Mouse (Mus musculus) myocyte (in vitro differentiated cells): ENCODE data around the gene Pole. TPM values are rescaled to one million over a fixed set of nuclear protein-coding genes. Genes with fewer than 3 reads are reported as not detected.

ENCODE experiments used
- H3K27me3 ChIP-seq: one replicate; pipeline ENCODE4 v1.6.1; 2011; ENCODE audit not compliant: control insufficient read depth, insufficient read depth, insufficient read length
- H3K36me3 ChIP-seq: one replicate; pipeline ENCODE4 v1.6.1; 2011; ENCODE audit not compliant: control insufficient read depth, insufficient read depth
- H3K4me2 ChIP-seq: one replicate; pipeline ENCODE4 v1.6.1; 2011; ENCODE audit warnings: low read depth, control low read depth
- H3K4me3 ChIP-seq: one replicate; pipeline ENCODE4 v1.5.1; 2011; ENCODE audit warnings: mild to moderate bottlenecking, control low read depth, moderate library complexity
- H3K79me2 ChIP-seq: one replicate; pipeline ENCODE4 v1.6.1; 2011; ENCODE audit not compliant: control insufficient read depth, insufficient read depth
- H3ac ChIP-seq: one replicate; pipeline ENCODE4 v1.6.1; 2011; ENCODE audit not compliant: control insufficient read depth, insufficient read length
- CEBPB ChIP-seq: IDR thresholded peaks from 2 replicates; pipeline ENCODE4 v1.6.1; 2011; ENCODE audit warnings: mild to moderate bottlenecking, moderate library complexity; ENCODE audit not compliant: poor library complexity, insufficient read depth, severe bottlenecking
- E2F4 ChIP-seq: IDR thresholded peaks from one replicate; pipeline ENCODE4 v1.6.1; 2011; ENCODE audit warnings: mild to moderate bottlenecking, control low read depth, moderate library complexity; ENCODE audit not compliant: insufficient read depth
- MAX ChIP-seq: IDR thresholded peaks from one replicate; pipeline ENCODE4 v1.6.1; 2011; ENCODE audit warnings: low read depth, mild to moderate bottlenecking, control low read depth
- MYOD1 ChIP-seq, 3 experiments: IDR thresholded peaks; one replicate each; pipeline ENCODE4 v1.6.1; 2011; ENCODE audit warnings: control low read depth in 2 of 3, low read depth in 2 of 3, mild to moderate bottlenecking in 2 of 3, moderate library complexity in 1 of 3; ENCODE audit not compliant: insufficient read length in 2 of 3, control insufficient read depth in 1 of 3
- MYOG ChIP-seq, 3 experiments: IDR thresholded peaks; one replicate each; pipeline ENCODE4 v1.6.1; 2011; ENCODE audit warnings: control low read depth in 2 of 3, low read depth in 2 of 3, mild to moderate bottlenecking in 2 of 3; ENCODE audit not compliant: insufficient read length in 2 of 3, control insufficient read depth in 1 of 3, insufficient read depth in 1 of 3
- POLR2A ChIP-seq: IDR thresholded peaks from one replicate; pipeline ENCODE4 v1.6.1; 2011; ENCODE audit warnings: low read depth, mild to moderate bottlenecking, control low read depth, moderate library complexity; ENCODE audit not compliant: insufficient read length
- POLR2AphosphoS2 ChIP-seq: IDR thresholded peaks from one replicate; pipeline ENCODE4 v1.6.1; 2011; ENCODE audit warnings: low read depth, control low read depth; ENCODE audit not compliant: insufficient read length
- REST ChIP-seq: IDR thresholded peaks from one replicate; pipeline ENCODE4 v1.6.1; 2011; ENCODE audit warnings: mild to moderate bottlenecking, control low read depth, moderate library complexity; ENCODE audit not compliant: insufficient read depth, insufficient read length
- SRF ChIP-seq: IDR thresholded peaks from one replicate; pipeline ENCODE4 v1.6.1; 2011; ENCODE audit warnings: low read depth; ENCODE audit not compliant: control insufficient read depth, insufficient read length
- TCF12 ChIP-seq: IDR thresholded peaks from one replicate; pipeline ENCODE4 v1.6.1; 2011; ENCODE audit warnings: mild to moderate bottlenecking, control low read depth; ENCODE audit not compliant: poor library complexity, insufficient read depth, severe bottlenecking
- TCF3 ChIP-seq: IDR thresholded peaks from one replicate; pipeline ENCODE4 v1.6.1; 2011; ENCODE audit warnings: low read depth, control low read depth; ENCODE audit not compliant: insufficient read length
- USF1 ChIP-seq: IDR thresholded peaks from one replicate; pipeline ENCODE4 v1.6.1; 2011; ENCODE audit warnings: low read depth, mild to moderate bottlenecking, control low read depth, moderate library complexity
- polyA plus RNA-seq: library from polyadenylated mRNA; unstranded; fragments of >200 nt; fragmentation: generic; extraction: Trizol; gene quantifications from one replicate; pipeline ENCODE4 v1.2.1, GENCODE M21; 2012; ENCODE audit warnings: missing spikeins

The Pole gene
- polyA plus RNA-seq, 1 experiment: 5.4 TPM

DNA sequence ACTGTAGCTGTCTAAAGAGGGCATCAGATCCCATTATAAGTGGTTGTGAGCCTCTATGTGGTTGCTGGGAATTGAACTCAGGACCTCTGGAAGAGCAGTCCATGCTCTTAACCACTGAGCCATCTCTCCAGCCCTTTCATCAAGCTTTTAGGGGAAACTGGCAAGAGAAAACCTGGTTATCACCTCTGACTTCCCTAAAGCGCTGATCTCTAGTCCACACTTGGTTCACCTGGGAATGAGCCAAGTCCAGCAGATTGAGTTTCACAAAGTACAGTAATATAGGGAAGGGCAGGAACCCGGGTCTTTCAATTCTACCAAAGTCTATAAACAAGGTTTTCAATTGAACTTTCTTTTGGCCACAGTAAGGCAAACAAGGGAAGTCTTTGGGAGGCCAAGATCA lies 4.1 kb upstream of the Pole start:
- Histone ChIP-seq H3K36me3 (no peaks in the 10 kb centered on the region), H3ac (no peak overlapping the region), H3K4me2 (no peak overlapping the region), H3K79me2 (no peaks in the 10 kb centered on the region), H3K4me3 (no peak overlapping the region), H3K27me3 (no peaks in the 10 kb centered on the region)
- no peak for TF ChIP-seq E2F4
- no peak for TF ChIP-seq TCF12
- TF ChIP-seq CEBPB: no peak
- TF ChIP-seq POLR2AphosphoS2: no peak
- no peak for TF ChIP-seq MYOG (IDR thresholded peaks at IDR 0.05; ENCODE audit: control insufficient read depth in 1 of 3, insufficient read depth in 1 of 3, insufficient read length in 2 of 3, low read depth in 2 of 3)
- TF ChIP-seq POLR2A: no peak
- TF ChIP-seq MAX: no peak
- TF ChIP-seq SRF: no peak
- TF ChIP-seq TCF3: no peak
- TF ChIP-seq USF1: no peak
- no peak for TF ChIP-seq MYOD1 (IDR thresholded peaks at IDR 0.05; ENCODE audit: control insufficient read depth in 1 of 3, insufficient read length in 2 of 3, low read depth in 2 of 3)
- TF ChIP-seq REST: no peak

DNA sequence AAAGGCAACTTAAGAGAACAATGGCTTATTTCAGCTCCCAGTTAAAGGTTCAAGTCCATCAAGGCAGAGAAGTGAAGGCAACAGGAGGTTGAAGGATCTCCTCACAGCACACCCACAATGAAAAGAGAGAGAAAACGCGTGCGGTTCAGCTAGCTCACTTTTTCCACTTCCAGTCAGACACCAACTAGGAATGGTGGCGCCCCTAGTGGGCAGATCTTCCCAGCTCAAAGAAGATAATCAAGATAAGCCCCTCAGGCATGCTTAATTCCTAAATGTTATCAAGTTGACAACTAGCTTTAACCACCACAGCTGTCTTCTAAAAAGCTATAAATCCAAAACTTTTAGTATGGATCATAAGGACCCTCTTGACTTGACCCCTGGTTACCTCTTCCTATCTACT lies 1.6 kb upstream of the Pole start:
- no peak for TF ChIP-seq MYOG (IDR thresholded peaks at IDR 0.05; ENCODE audit: control insufficient read depth in 1 of 3, insufficient read depth in 1 of 3, insufficient read length in 2 of 3, low read depth in 2 of 3)
- TF ChIP-seq MAX: no peak
- TF ChIP-seq TCF3: no peak
- TF ChIP-seq E2F4: no peak
- TF ChIP-seq USF1: no peak
- TF ChIP-seq TCF12: no peak
- no peak for TF ChIP-seq POLR2A
- TF ChIP-seq SRF: no peak
- no peak for TF ChIP-seq MYOD1 (IDR thresholded peaks at IDR 0.05; ENCODE audit: control insufficient read depth in 1 of 3, insufficient read length in 2 of 3, low read depth in 2 of 3)
- no peak for TF ChIP-seq POLR2AphosphoS2
- TF ChIP-seq CEBPB: no peak
- TF ChIP-seq REST: no peak
- Histone ChIP-seq H3K4me3 (peak overlapping the region; percentile 32), H3ac (no peak overlapping the region), H3K79me2 (no peaks in the 10 kb centered on the region), H3K36me3 (no peaks in the 10 kb centered on the region), H3K4me2 (peak overlapping the region; percentile 100), H3K27me3 (no peaks in the 10 kb centered on the region)

DNA sequence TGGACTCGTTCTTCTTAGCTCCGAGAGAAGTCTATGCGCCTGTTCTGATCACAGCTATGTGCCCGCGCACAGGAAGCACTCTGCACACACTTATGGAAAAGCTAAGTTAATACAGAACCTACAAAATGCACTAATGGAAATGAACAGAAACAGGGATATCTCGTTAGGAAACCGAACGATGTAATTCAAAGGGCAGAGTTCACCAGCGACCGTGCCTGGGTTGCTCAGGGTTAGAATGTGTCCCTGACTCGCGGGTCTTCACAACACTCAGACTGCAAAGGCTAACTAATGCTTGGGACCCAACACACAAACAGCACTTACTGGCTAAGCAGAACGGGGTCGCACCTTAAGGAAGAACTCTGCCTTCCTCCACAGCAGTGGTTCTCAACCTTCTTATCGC lies 950 bp upstream of the Pole start:
- Histone ChIP-seq H3K79me2 (no peaks in the 10 kb centered on the region), H3K4me3 (peak overlapping the region; percentile 32), H3K4me2 (peak overlapping the region; percentile 100), H3K36me3 (no peaks in the 10 kb centered on the region), H3ac (peak overlapping the region; percentile 29), H3K27me3 (no peaks in the 10 kb centered on the region)
- TF ChIP-seq POLR2A (no peak), MYOD1 (IDR thresholded peaks at IDR 0.05; ENCODE audit: control insufficient read depth in 1 of 3, insufficient read length in 2 of 3, low read depth in 2 of 3) (no peak), TCF12 (no peak), MYOG (IDR thresholded peaks at IDR 0.05; ENCODE audit: control insufficient read depth in 1 of 3, insufficient read depth in 1 of 3, insufficient read length in 2 of 3, low read depth in 2 of 3) (no peak), TCF3 (no peak), E2F4 (no peak), SRF (no peak), POLR2AphosphoS2 (no peak), REST (no peak)

DNA sequence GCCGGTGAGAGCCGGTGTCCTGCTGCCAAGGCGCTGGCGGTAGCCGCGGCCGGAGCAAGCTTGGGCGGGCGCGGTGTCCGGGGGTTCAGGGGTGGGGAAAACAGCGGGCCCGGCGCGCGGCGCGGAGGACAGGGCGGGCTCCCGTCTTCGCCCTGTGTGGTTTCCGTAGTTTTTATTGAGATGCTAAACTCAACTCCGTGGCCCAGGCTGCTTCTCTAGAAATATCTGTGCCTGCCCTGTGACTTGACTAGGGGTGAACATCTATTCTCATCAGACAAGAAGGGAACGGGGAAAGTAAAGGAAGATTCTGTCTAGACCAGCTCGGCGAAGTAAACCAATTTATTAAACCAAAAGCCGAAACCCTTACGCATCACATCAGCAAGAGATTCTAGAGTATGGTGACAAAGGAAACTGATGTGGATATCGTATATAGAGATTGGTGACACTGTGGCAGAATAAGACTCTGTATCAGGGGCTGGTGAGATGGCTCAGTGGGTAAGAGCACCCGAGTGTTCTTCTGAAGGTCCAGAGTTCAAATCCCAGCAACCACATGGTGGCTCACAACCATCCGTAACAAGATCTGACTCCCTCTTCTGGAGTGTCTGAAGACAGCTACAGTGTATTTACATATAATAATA lies 459 bp downstream of the Pole start:
- Histone ChIP-seq H3ac (peak overlapping the region; percentile 29), H3K27me3 (no peaks in the 10 kb centered on the region), H3K36me3 (no peaks in the 10 kb centered on the region), H3K79me2 (no peaks in the 10 kb centered on the region), H3K4me3 (peak overlapping the region; percentile 32), H3K4me2 (peak overlapping the region; percentile 70)
- TF ChIP-seq CEBPB (no peak), POLR2A (no peak), POLR2AphosphoS2 (no peak), TCF3 (no peak), MYOG (IDR thresholded peaks at IDR 0.05; ENCODE audit: control insufficient read depth in 1 of 3, insufficient read depth in 1 of 3, insufficient read length in 2 of 3, low read depth in 2 of 3) (no peak), TCF12 (no peak), MAX (no peak), USF1 (no peak), REST (no peak), E2F4 (no peak), SRF (no peak), MYOD1 (IDR thresholded peaks at IDR 0.05; ENCODE audit: control insufficient read depth in 1 of 3, insufficient read length in 2 of 3, low read depth in 2 of 3) (no peak)

DNA sequence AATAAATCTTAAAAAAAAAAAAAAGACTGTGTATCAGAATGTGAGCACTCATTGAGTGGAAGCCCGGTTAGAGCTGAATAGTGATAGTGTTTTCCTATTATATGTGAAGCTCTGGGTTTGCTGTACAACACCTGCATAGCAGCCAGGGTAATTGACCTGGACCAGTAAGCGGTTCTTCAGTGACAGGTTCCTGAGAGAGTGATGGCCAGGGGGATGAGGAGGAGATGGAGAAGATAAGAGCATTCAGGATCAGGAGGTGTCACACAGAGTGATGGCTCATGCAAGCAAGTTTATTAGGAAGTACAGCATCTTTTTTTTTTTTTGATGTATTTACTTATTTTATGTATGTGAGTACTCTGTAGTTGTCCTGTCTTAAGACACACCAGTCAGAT lies 974 bp downstream of the Pole start:
- H3K79me2 ChIP-seq: no peaks in the 10 kb centered on the region
- no peaks in the 10 kb centered on the region for H3K36me3 ChIP-seq
- H3ac ChIP-seq: no peak overlapping the region
- peak overlapping the region; percentile 21 for H3K4me2 ChIP-seq
- TF ChIP-seq REST (no peak), TCF3 (no peak), POLR2AphosphoS2 (no peak), SRF (no peak), MYOD1 (IDR thresholded peaks at IDR 0.05; ENCODE audit: control insufficient read depth in 1 of 3, insufficient read length in 2 of 3, low read depth in 2 of 3) (no peak), TCF12 (no peak), POLR2A (no peak), MYOG (IDR thresholded peaks at IDR 0.05; ENCODE audit: control insufficient read depth in 1 of 3, insufficient read depth in 1 of 3, insufficient read length in 2 of 3, low read depth in 2 of 3) (no peak), E2F4 (no peak), USF1 (no peak), CEBPB (no peak), MAX (no peak)
- peak overlapping the region; percentile 32 for H3K4me3 ChIP-seq
- H3K27me3 ChIP-seq: no peaks in the 10 kb centered on the region
